Mouse (Mus musculus): ENCODE results near the gene H2afj.

DNA sequence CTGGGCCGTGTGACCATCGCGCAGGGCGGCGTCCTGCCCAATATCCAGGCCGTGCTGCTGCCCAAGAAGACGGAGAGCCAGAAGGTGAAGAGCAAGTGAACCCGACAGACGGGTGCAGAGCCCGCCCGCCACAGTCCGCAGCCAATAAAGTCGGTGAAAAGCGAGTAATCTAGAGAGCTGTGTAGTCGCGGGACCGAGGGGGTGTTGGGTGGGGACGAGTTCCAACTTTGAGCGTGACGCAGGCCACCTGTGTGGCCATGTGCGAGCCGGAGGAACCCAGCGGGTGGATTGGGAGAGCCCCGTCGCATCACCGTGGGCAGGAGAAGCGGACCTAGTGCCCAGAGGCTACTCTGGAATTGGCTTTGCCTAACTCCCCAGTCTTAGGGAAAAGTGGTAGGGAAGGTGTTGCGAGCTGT is 595 bp downstream of the H2afj start:
- TF ChIP-seq POLR2A (IDR thresholded peaks at IDR 0.05; ENCODE audit: insufficient read length, low read depth), result no peak
- no peak for TF ChIP-seq USF1 (IDR thresholded peaks at IDR 0.05; ENCODE audit: low read depth)
- no peak for TF ChIP-seq MAX (IDR thresholded peaks at IDR 0.05; ENCODE audit: low read depth)
- TF ChIP-seq TCF12 (IDR thresholded peaks at IDR 0.05; ENCODE audit: insufficient read depth, poor library complexity, severe bottlenecking), result no peak
- TF ChIP-seq E2F4 (IDR thresholded peaks at IDR 0.05; ENCODE audit: insufficient read depth), result no peak
- no peak for TF ChIP-seq MYOG (IDR thresholded peaks at IDR 0.05; ENCODE audit: control insufficient read depth in 1 of 3, insufficient read depth in 1 of 3, insufficient read length in 2 of 3, low read depth in 2 of 3)
- no peak for TF ChIP-seq CEBPB (IDR thresholded peaks at IDR 0.05; ENCODE audit: insufficient read depth, poor library complexity, severe bottlenecking)
- TF ChIP-seq POLR2AphosphoS2 (IDR thresholded peaks at IDR 0.05; ENCODE audit: insufficient read length, low read depth), result no peak
- TF ChIP-seq MYOD1 (IDR thresholded peaks at IDR 0.05; ENCODE audit: control insufficient read depth in 1 of 3, insufficient read length in 2 of 3, low read depth in 2 of 3), result no peak
- no peak for TF ChIP-seq TCF3 (IDR thresholded peaks at IDR 0.05; ENCODE audit: insufficient read length, low read depth)
- TF ChIP-seq SRF (IDR thresholded peaks at IDR 0.05; ENCODE audit: control insufficient read depth, insufficient read length, low read depth), result no peak

All from myocyte (in vitro differentiated cells).